Mouse (Mus musculus) heart, postnatal 4 days (tissue): Measurements from ENCODE around the gene Lipe. TPM values are rescaled to one million over a fixed set of nuclear protein-coding genes. Genes with fewer than 3 reads are reported as not detected.
A peak's percentile ranks its signal among the peaks of the same experiment; 100 is the strongest.
"Not testable (repeated sequence)": the region's sequence is repeated elsewhere in the genome, so short reads cannot be mapped to it uniquely, and the experiment has no call there.

Experiments used
- DNase-seq: peaks from one replicate; pipeline ENCODE4 v3.0.0; 2021
- total RNA-seq, 2 experiments: library from RNA; stranded (reverse); gene quantifications; 2 replicates each; pipeline ENCODE4 v1.2.3; 2021

Lipe gene
- total RNA-seq, 2 experiments from 2014 or later, result 20.8 to 22.6 TPM

DNA sequence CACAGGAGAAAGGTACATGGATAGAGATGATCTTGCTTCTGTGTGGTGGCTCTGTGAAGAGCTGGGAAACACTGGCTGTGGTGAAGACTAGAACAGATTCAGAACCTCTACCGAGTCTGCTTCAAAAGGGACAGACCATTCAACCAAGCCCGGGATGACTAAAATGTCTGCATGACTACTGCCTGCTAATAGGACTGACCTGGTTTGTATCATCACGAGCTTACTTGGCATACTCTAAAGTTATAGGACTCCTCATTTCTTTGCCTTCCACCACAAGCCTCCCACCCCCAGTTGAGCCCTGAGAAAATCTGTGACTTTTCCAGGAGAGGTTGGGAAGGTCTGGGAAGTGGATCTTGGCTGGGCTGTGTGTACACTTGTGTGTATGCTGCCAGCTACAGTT lies 13.4 kb upstream of the Lipe start:
- DNase-seq, result no peak

DNA sequence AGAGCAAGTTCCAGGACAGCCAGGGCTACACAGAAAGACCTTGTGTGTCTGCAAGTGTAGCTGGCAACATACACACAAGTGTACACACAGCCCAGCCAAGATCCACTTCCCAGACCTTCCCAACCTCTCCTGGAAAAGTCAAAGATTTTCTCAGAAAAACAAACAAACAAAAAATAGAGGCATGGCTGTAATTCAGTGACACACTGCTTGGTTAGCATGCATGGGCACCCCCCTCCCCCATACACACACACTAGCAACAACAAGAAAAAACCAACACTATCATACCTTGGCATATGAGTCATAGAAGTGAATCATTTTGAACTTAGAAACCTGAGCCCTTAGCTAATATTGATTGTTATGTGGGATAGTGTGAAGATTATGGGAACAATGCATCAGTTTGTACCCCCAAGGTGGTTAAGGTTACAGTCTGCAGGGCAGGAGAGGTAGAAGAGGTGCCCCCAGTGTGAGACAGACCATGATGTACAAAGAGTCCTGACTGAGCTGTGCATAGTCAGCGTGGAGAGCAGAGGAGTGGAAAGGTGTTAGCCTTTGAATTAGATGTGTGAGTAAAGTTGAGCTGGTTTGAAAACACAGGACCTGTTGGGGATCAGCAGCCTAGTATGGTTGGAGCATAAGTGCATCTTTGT lies 12.6 kb upstream of the Lipe start:
- DNase-seq, result no peak

DNA sequence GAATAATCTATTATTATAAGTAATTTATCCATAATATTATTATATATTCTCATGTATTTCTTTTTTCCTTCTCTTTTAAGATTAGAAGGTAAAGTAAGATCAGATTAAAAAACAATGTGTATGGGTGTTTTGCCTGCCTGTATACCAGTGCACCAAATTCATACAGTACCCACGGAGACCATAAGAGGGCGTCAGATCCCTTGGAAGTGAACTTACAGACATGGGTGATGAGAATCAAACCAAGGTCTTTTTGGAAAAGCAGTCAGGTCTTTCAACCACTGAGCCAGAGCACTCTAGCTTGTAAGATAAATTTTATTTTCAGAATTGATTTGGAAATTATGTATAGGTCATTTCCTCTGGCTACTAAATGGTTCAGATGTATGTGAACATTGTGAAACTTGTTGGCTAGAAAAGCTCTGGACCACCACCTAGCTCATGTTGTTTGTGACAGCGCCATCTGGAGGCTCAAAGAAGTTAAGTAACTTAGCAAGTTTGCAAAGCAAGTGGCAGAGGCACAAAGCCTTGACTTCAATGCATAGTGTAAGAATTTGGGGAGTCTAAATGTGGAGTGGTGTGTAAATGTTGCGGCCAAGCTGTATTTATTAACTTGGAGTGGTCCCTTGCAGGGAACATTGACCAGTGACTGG lies 10.7 kb upstream of the Lipe start:
- peak; percentile 57 for DNase-seq

DNA sequence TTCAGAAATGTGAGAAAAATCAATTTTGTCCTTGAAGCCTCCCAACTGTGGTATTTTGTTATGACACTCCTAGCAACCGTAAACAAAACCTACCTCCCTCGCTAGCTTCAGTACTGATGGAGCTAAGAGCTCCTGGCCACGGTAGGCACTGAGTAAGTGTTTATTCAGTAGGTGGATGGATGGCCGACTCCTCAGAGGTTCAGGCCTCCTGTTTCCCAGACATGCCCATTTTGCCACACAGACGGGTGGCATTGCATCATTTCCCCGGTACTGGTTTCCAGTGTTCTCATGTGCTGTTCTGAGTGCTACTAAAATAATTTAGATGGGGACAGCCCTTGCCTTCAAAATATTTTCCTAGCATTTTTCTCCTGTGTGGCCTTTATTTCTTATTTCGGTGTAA lies 8.0 kb upstream of the Lipe start:
- no peak for DNase-seq

DNA sequence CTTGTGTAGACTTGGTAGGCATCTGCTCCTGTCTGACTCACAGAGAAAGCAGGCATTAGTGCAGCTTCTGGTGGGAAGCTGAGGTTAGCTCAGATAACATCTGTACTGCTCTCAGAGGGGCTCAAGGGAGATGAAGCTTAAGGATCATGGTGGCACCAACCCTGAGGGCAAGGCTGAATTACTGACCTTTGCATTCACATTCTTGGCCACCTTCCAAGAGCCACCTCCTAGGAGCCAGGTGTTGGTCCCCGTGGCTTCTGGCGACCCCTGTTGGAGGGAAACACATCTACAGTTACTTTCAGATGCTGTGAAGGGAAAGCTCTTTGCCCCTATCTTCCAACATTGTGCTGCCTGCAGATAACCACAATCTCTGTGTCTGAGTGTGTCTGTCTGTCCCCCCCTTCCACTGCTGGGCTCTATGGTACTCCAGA lies 4.2 kb upstream of the Lipe start:
- peak; percentile 77 for DNase-seq

DNA sequence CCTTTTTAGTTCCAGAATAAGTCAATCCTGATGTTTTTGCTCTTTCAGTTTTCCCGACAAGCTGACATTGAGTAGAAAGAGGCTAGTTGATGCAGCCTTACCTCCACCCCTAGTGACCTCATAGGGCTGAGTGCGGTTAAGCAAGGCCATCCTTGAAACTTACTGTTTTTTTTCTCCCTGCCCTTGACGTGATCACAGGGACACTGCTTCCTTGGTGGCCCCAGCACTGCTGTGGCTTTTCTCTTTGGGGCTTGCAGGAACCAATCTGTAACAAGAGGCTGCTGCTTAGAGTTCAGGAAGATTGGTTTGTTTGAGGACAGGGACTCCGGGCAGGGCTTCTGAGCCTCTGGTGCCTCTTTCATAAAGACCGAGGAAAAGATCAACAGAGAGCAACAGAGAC lies 3.5 kb upstream of the Lipe start:
- no peak for DNase-seq

DNA sequence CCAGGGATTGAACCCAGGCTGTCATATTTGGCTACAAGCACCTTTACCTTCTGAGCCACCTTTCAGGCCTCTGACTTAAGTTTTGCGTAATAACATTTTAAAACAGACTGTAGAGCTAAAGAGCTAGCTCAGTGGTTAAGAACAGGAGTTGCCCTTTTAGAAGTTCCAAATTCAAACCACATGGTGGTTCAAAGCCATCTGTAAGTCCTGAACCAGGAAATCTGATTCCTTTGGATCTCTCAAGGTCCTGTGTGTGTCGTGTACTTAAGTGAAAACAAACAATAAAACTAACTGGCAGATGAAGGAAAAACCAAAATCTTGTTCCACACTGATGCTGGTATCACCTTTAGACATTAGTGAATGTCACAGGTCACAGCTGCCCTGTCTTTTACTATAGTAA lies 3.0 kb upstream of the Lipe start:
- DNase-seq, result no peak

DNA sequence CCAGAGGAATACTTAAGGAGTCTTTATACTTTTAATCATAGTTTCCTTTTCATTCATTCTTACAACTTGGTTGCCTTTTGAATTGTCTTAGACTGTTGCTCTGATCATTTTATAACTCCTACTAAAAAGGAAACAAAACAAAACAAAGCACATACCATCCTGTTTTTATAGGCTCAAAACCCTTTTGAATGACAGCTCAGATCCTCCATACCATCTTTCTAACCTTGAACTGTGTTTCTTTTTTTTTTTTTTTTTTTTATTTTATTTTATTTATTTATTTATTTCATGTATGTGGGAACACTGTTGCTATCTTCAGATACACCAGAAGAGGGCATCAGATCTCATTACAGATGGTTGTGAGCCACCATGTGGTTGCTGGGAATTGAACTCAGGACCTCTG lies 518 bp upstream of the Lipe start:
- not testable (repeated sequence) for DNase-seq

DNA sequence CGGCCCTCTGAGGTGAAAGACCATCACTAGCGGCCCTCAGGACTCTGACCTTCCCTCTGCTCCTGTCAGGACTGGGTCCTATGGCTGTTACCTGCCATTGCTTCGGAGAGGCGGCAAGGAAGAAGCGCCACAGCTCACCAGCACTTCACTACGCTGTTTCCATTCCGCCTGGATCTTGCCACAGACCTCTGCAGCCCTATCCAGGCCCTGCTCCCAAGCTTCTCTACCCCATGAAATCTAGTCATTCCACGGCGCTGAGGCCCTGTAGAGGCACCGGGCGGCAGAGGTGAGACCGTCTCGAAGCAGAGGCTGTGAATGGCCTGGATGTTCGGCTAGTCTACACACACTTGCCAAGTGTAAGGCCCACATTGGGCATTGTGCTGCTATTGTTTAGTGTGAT lies 1.9 kb downstream of the Lipe start:
- no peak for DNase-seq

DNA sequence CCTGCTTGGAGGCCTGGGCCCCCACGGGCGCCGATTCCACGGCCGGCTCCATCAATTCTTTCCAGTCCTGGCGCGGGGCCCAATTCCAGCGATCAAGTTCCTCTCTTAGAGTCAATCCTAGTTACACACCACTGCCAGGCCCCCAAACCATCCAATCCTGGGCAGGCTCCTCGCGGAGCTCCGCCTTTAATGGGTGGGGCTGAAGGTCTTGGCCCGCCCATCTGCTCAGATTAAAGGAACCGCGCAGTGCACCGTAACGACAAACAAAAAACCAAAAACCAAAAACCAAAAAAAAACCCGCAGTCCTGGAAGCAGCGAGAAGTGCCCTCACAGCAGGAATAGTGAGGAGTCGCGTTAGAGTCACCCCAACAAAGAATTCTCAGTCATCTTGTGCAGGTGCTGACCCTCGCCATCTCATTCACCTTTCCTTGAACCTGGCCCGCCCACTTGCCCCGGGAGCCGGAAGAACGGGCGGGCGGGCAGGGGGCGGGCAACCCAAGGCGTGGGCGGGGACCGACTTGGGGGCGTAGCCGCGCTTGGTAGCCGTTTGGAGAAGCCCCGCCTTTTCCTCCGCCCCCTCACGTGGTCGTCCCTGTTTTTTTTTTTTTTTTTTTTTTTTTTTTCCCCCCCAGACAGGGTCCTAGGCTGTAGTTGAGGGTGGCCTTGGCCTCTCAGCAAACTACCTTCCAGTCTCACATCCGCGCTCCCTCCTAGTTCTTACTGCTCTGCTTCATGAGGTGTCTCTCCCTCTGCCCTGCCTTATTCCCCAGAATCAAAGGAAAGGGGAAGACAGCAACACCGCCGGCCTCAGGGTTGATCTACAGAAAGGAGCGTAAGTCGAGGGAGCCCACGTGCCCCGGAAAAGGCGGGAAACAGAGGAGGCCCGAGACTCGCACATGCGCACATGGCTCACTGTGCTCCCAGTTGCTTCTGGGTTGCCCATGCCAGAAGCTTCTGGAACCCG lies 2.7 kb downstream of the Lipe start:
- peak; percentile 98 for DNase-seq

DNA sequence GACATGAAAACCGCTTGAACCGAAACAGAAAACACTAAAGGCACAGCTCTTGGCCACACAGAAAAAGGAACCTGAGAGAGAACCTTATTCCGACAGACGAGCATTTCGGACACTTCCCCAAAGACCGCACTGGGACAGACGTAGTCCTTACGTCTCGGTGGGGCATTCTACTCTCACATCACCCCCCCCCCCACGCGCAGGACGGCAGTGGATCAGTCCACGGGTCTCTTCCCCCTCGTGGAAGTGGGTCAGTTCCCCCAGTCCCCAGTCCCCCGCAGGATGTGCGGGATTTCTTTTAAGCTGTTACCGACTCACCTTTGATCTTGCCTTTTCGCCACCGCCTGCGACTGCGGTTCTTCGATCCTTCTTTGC lies 3.3 kb downstream of the Lipe start:
- no peak for DNase-seq

DNA sequence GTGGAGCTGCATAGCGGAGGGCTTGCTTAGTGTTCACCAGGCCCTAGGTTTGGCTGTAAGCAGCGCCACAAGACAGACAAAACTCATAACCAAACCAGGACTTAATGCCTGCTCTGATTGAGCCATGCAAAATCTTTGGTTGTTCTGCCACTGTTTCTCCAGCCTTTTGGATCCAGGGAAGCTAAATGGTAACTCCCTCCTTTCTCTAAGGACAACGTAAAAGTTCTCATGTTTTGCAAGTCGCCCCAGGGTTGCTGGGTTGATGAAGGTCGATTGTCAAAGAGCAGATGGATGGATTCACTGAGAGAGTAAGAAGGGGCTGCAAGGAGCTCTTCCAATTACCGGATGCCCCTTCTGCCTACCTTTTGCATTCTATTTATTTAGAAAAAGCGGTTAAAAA lies 3.8 kb downstream of the Lipe start:
- no peak for DNase-seq

DNA sequence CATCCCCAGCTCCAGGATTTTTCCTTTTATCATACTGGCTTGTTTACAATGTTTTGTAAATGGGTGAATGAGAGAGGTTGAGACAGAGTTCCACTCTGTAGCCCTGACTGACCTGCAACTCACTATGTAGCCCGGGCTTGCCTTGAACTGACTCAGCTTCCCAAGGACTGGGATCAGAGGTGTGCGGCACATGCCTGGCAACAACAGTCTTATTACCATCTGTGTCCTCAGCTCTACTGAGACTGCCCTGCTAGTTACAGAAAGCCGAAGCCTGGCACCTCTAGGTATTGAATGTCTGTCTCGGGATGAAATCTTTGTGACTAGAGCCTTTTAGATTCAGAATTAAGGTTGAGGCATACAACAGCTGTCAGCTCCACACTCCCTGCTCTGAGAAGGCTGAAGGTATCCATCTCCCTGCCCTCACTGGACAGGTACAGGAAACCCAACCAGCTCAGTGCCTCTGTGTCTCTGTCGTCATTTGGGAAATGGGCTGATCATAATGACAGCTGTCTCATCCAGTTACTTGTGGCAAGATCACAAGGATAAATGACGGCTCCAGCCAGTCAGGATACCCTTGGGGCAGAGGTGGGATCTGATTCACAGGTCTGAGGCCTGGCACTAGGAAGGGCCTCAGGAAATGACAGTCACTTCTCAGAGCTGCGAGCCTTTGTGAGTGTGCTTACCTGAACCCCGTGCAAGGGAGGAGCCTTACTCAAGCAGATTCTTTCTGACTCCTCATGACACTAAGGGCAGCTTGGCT lies 4.9 kb downstream of the Lipe start:
- no peak for DNase-seq

DNA sequence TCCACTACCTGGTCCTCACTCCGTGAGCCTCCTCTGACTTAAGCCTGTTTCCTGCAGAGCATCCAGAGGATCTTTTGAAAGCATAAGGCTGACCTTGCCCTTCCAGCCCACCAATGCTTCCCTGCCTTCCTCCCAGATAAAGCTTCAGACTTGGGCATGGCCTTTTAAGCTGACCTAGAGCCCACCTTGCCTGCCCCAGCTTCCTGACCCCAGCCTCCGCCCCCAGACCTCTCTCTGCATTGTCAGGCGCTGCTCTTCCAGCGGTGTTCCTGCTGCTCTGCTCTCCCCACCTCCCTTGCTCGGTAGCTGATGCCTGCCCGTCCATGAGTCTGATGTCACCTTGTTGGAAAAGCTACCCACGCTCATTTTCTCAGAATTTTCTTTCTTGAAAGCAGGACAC lies 5.7 kb downstream of the Lipe start:
- DNase-seq, result no peak

DNA sequence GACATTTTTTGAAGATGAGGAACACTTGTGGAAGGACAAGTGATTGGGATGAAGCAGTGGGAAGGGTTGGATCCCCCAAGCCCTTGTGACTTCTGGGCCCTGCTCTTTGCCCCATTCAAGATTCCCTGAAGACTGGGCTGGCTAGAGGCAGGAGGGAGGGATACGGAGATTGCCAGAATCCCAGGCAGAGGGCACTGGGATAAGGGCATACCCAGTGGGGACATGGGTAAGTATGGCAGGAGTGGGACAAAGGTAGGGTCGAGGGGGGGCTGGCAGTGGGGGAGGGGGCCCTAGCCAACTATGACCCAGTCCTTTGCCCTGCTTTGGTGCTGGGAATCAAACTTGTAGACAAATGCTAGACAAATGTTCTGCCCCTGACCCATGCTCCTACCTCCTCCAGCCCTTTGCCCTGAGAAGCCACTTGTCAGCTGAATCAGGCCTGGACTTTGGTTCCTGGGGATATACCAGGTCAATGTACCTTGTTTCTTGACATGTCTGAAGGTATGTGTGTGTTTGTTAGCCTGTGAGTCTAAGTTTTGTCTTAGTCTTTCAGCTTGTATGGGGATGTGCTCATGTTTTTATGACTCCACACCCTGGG lies 6.6 kb downstream of the Lipe start:
- DNase-seq, result no peak

DNA sequence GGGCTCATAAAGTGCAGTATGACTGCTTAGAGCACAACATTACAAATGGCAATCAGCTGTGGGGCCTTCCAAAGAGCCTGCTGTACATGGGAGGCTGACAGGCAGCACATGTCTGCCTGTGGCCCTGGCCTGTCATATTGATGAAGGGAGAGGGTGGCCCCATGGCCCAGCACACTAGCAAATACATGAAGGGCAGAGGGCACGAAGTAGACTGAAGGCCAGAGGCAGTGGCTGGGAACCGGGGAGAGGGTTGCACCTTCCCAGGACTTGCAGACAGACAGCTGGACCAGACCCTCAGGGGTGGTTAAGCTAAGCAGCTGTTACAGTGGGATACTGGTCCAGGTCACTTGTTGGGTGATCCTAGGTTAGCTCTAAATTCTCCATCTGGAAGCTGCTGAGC lies 7.5 kb downstream of the Lipe start:
- no peak for DNase-seq

DNA sequence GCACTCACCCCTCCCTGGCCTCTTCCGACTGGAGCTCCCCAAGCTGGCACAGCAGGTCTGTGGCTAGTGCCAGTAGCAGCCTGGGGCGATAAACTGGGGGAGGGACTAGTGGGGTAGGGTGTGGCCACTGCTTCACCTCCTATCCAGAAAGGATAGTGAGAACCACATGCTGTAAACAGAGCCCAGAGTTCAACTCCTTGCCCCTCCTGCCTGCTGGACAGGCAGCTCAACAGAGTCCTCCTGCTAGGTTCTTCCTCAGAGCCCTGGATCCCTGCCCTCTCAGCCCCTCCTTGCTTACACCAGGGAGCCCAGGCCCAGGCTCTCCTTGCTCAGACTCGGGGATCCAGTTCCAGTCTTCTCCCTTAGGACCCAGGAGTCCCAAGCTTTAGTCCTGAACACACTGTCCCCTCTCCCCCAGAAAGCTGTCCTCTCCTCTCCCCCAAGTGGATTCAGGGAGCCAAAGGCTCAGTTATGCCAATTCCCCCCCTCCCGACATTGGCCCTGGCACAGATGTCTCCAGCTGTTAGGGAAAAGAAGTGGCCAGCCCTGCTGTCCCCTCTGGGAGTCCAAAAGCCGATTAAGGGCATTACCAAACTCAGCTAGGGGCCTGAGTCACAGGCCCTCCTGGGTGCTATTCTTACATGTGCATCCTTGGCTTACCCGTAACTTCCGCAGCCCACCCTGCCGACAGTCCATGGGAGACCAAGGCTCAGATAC lies 8.3 kb downstream of the Lipe start:
- peak; percentile 73 for DNase-seq

DNA sequence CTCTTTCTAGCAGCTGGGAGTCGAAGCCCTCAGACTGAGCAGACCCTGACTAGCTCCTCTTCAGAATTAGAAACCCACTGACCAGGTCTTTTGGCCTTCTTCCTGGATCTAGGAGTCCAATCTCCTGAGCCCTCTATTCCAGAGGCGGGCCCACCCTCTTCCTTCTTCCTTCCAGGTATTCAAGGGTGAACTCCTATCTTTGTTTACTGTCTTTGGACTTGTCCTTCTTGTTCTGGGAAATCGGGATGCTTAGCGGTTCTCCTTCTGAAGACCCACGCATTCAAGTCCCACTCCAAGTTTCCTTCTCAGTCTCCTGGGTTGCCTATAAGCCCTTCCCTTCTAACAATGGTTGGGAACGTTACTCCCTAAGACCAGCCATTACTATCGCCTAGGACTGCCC lies 9.6 kb downstream of the Lipe start:
- no peak for DNase-seq

DNA sequence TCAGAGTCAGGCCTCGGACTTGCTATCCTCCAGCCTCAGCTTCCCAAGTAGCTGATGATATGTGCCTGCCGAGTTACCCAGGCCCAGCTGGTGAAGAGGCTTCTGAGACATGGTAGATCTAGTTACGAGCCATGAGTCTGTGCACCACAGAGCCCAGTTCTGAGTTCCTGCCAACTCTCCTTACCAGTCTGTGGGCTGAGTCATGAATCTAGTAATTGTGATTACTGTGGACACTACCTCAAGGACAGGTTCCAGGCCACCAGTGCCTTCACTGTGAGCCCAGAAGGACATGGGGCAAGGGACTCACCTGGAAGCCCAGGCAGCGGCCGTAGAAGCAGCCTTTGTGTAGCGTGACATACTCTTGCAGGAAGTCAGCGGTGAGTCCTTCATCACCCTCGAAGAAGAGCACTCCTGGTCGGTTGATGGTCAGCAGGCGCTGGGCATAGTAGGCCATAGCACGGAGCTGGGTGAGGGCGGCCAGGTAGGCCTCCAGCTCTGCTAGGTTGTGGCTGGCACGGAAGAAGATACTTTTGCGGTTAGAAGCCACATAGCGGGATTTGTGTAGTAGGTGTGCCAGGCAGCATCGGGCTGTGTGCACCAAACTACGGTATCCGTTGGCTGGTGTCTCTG lies 10.6 kb downstream of the Lipe start:
- DNase-seq, result no peak

DNA sequence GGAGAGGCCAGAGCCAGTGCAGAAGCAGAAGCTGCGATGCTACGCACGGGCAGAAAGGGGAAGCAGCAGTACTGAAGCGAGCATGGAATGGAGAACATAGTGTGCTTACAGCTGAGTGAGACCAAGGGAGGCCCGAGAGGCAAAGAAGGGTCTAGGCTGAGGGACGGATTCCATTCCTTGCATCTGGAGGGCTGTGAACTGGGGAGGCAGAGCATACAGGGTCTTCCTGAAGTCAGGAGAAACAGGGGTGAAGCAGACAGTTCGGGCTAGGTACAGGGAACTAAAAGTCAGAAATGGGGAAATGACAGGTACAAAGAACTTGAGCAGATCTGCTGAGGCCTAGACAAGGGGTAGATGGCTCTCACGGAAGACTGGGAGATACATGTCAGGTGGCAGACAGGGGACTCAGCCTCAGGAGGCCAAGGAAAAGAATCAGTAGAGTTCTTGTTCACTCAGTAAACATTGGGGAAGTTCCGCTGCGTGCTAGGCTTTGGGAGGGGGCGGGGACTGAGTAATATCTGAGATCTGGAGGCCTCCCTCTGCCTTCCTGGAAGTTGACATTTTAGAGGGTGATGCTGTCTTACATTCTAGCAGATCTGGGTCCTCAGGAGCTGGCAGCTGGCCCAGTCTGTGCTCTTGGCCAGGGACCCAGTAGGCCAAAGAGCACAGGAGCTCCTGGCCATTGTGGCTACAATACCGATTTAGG lies 12.5 kb downstream of the Lipe start:
- peak; percentile 95 for DNase-seq

DNA sequence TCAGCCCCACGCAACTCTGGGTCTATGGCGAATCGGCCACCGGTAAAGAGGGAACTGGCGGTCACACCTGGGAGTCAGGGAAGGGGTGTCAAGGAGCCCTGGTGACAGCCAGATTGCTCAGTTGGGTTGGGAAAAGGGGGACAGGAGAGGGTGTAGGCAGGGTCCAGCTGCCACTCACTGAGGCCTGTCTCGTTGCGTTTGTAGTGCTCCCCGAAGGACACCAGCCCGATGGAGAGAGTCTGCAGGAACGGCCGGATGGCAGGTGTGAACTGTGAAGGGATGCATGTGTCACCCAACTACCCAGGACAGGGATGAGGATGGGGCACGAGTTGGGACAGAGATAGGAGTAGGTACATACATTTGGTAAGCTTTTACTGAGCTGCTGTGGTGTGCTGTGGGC lies 13.3 kb downstream of the Lipe start:
- DNase-seq, result no peak
